In genomic region chr7:111122084-111122530, GRCm38 (mm10) we compare ENCODE assay signal across 8 mouse cellular contexts. TPM values are rescaled to one million over a fixed set of nuclear protein-coding genes. Genes with fewer than 3 reads are reported as not detected.
DNase-seq lines count a peak whose midpoint lies in the region; ATAC-seq and TF ChIP-seq lines count a peak whose summit lies in the region.

No protein-coding gene starts in this region.

- H3K4me2 ChIP-seq in embryonic facial prominence, embryonic 13.5 days: peak overlapping the region; percentile 82
- peak overlapping the region; percentile 75 for H3K4me2 ChIP-seq in heart, embryonic 15.5 days
- H3K4me2 ChIP-seq in stomach, embryonic 14.5 days (replicated peaks; ENCODE audit: low read depth, low read length): peak overlapping the region; percentile 87

- DNase-seq in heart, adult 2 months: no peak
- no peak for DNase-seq in heart, adult 9 months (ENCODE audit: low spot score in 2 of 2)
- DNase-seq in adrenal gland, adult (ENCODE audit: inconsistent age in 2 of 2, low spot score in 1 of 2): peak; percentile 88 to 98
- DNase-seq in kidney, postnatal 25 days: peak; percentile 77 to 83
- DNase-seq in lung, postnatal 14 days: peak; percentile 75

- TF ChIP-seq POLR2A in heart, adult 2 months (IDR thresholded peaks at IDR 0.05; ENCODE audit: insufficient read depth, low read depth, low read length): no peak; the same call in 1 of the 2 replicates

- under 1% methylated on average over 34 of the region's 34 CpGs for WGBS in heart, adult 2 months
- under 1% methylated on average over 34 of the region's 34 CpGs for WGBS in embryonic facial prominence, embryonic 13.5 days
- under 1% methylated on average over 34 of the region's 34 CpGs for WGBS in heart, embryonic 15.5 days
- 1% methylated on average over 34 of the region's 34 CpGs for WGBS in stomach, embryonic 14.5 days

- peaks cover 9% of the 10 kb centered on the region for H3K36me3 ChIP-seq in heart, adult 2 months (ENCODE audit: control insufficient read depth, insufficient read depth, low read length)
- peaks cover 7% of the 10 kb centered on the region; the same call in 1 of the 2 replicates for H3K36me3 ChIP-seq in embryonic facial prominence, embryonic 13.5 days
- peaks cover 8% of the 10 kb centered on the region; the same call in 1 of the 2 replicates for H3K36me3 ChIP-seq in heart, embryonic 15.5 days
- no peaks in the 10 kb centered on the region for H3K36me3 ChIP-seq in stomach, embryonic 14.5 days (ENCODE audit: control insufficient read depth, insufficient read depth, low read length)

- no peaks in the 10 kb centered on the region for H3K79me2 ChIP-seq in heart, adult 2 months (replicated peaks; ENCODE audit: control insufficient read depth, insufficient read depth, low read length)

- peak overlapping the region; percentile 96 for H3K27ac ChIP-seq in heart, adult 2 months
- H3K27ac ChIP-seq in embryonic facial prominence, embryonic 13.5 days: peak overlapping the region; percentile 98
- peak overlapping the region; percentile 95 for H3K27ac ChIP-seq in heart, embryonic 15.5 days
- peak overlapping the region; percentile 97 for H3K27ac ChIP-seq in stomach, embryonic 14.5 days (ENCODE audit: low read length)

- H3K9ac ChIP-seq in heart, adult 2 months (ENCODE audit: low read depth, low read length): peak overlapping the region; percentile 78
- H3K9ac ChIP-seq in embryonic facial prominence, embryonic 13.5 days: peak overlapping the region; percentile 88
- H3K9ac ChIP-seq in heart, embryonic 15.5 days: peak overlapping the region; percentile 63
- peak overlapping the region; percentile 68 for H3K9ac ChIP-seq in stomach, embryonic 14.5 days (replicated peaks; ENCODE audit: low read depth, low read length)

- no peak; the same call in 1 of the 2 replicates for TF ChIP-seq EP300 in heart, adult 2 months (IDR thresholded peaks at IDR 0.05; ENCODE audit: insufficient read depth, low read depth, low read length)

- peak; percentile 85 for ATAC-seq in embryonic facial prominence, embryonic 13.5 days (ENCODE audit: insufficient number of reproducible peaks, insufficient read depth, low FRiP score, low TSS enrichment, low read depth)
- ATAC-seq in heart, embryonic 15.5 days (replicated peaks; ENCODE audit: insufficient number of reproducible peaks, insufficient read depth, low FRiP score, low read depth): peak; percentile 79
- peak; percentile 89 for ATAC-seq in stomach, embryonic 14.5 days (ENCODE audit: insufficient number of reproducible peaks, insufficient read depth, low FRiP score, low read depth)

- peak; percentile 17; the same call in 1 of the 2 replicates for TF ChIP-seq CTCF in heart, adult 2 months (IDR thresholded peaks at IDR 0.05)

- H3K4me3 ChIP-seq in heart, adult 2 months: peak overlapping the region; percentile 65
- peak overlapping the region; percentile 65 for H3K4me3 ChIP-seq in embryonic facial prominence, embryonic 13.5 days
- peak overlapping the region; percentile 64 for H3K4me3 ChIP-seq in heart, embryonic 15.5 days
- H3K4me3 ChIP-seq in stomach, embryonic 14.5 days (ENCODE audit: low read depth, low read length): peak overlapping the region; percentile 56

- no peaks in the 10 kb centered on the region for H3K27me3 ChIP-seq in heart, adult 2 months (ENCODE audit: control insufficient read depth, insufficient read depth, low read length)
- H3K27me3 ChIP-seq in embryonic facial prominence, embryonic 13.5 days: no peaks in the 10 kb centered on the region
- no peaks in the 10 kb centered on the region for H3K27me3 ChIP-seq in heart, embryonic 15.5 days
- H3K27me3 ChIP-seq in stomach, embryonic 14.5 days (ENCODE audit: control insufficient read depth, insufficient read depth, low read length): no peaks in the 10 kb centered on the region

- intact Hi-C loops in heart, adult 2 months (cut with DNase I): loop anchor here (1.0 kb wide), 2 partner anchors 35 to 39 kb away; partner anchors contain the start of gene Eif4g2

- H3K4me1 ChIP-seq in heart, adult 2 months (ENCODE audit: control insufficient read depth, insufficient read depth, low read length): peaks cover 5% of the 10 kb centered on the region
- peaks cover 10% of the 10 kb centered on the region for H3K4me1 ChIP-seq in embryonic facial prominence, embryonic 13.5 days
- H3K4me1 ChIP-seq in heart, embryonic 15.5 days (replicated peaks): peaks cover 7% of the 10 kb centered on the region
- 0 out of 2 replicates have a peak, but pooled peaks cover 5% of the 10 kb centered on the region for H3K4me1 ChIP-seq in stomach, embryonic 14.5 days (ENCODE audit: control insufficient read depth, insufficient read depth, low read length)

- H3K9me3 ChIP-seq in embryonic facial prominence, embryonic 13.5 days: no peaks in the 10 kb centered on the region
- no peaks in the 10 kb centered on the region for H3K9me3 ChIP-seq in heart, embryonic 15.5 days (replicated peaks)
- no peaks in the 10 kb centered on the region for H3K9me3 ChIP-seq in stomach, embryonic 14.5 days (ENCODE audit: control insufficient read depth, low read depth, low read length)

RNA-seq across cellular contexts. Expression of gene Eif4g2, which starts 39.3 kb away (rescaled TPM):
- total RNA-seq in heart, adult 2 months (2021): 1,000 to 10,000 TPM in 1 of 2 experiments, 100 to 1,000 TPM in 1; 958 to 1,084 TPM
- 174 and 435 TPM in 2 replicates for polyA plus RNA-seq in heart, adult 2 months (2012; rRNA removed)
- polyA plus RNA-seq in embryonic facial prominence, embryonic 13.5 days (2015; fragmentation: Nextera tagmentation; extraction: Ambion mirVana): 810 and 879 TPM in 2 replicates
- 528 and 555 TPM in 2 replicates for polyA plus RNA-seq in heart, embryonic 15.5 days (2015; fragmentation: Nextera tagmentation; extraction: Ambion mirVana)
- 843 and 869 TPM in 2 replicates for polyA plus RNA-seq in stomach, embryonic 14.5 days (2014; fragmentation: Nextera tagmentation; extraction: Ambion mirVana)

Comparison
In these comparisons a context has a peak if more than half of its experiments do, and no peak if none do; other contexts are left out.
1. DNase-seq: peak in adrenal gland, adult (2 of 2), kidney, postnatal 25 days (2 of 2) and lung, postnatal 14 days (single experiment); none in heart, adult 2 months (0 of 2) and heart, adult 9 months (0 of 2).
2. Peak in every context shown above with its lines, with median percentiles within 50 percentile points of each other: H3K27ac ChIP-seq, H3K4me3 ChIP-seq, H3K9ac ChIP-seq, ATAC-seq and H3K4me2 ChIP-seq.